Mouse (Mus musculus): ENCODE measurements around the gene Robo1.

- TF ChIP-seq CTCF (IDR thresholded peaks at IDR 0.05; ENCODE audit: insufficient read depth, low read depth, low read length) = no peak
- no peak for TF ChIP-seq POLR2A (IDR thresholded peaks at IDR 0.05; ENCODE audit: insufficient read depth, low read depth, low read length)
These were observed 580.0 kb downstream of the Robo1 start for GRCm38 (mm10) chr16:72888108-72888507.
